Mouse (Mus musculus): ENCODE results near the gene Defb48.

Gene Defb48

GRCm38 (mm10) chr14:62984410-62984809, at the start of gene Defb48:
TSS of gene Defb48 (minus strand) at chr14:62984510.
- DNase-seq: no peak

GRCm38 (mm10) chr14:63020524-63021156, 36.3 kb upstream of the Defb48 start:
- no peak for DNase-seq

GRCm38 (mm10) chr14:63014667-63015066, 30.4 kb upstream of the Defb48 start:
- DNase-seq: no peak

GRCm38 (mm10) chr14:63013082-63013481, 28.8 kb upstream of the Defb48 start:
- DNase-seq: no peak

GRCm38 (mm10) chr14:63011471-63011870, 27.2 kb upstream of the Defb48 start, which contains the start of gene Defb43:
TSS of gene Defb43 (plus strand) at chr14:63011771.
- no peak for DNase-seq

- DNase-seq: no peak
Observed at GRCm38 (mm10) chr14:63002588-63002987, 18.3 kb upstream of the Defb48 start.

GRCm38 (mm10) chr14:62998977-62999376, 14.7 kb upstream of the Defb48 start:
- no peak for DNase-seq

- no peak for DNase-seq
Observed at GRCm38 (mm10) chr14:62997777-62998176, 13.5 kb upstream of the Defb48 start, which contains the start of gene Defb47. TSS of gene Defb47 (plus strand) at chr14:62998077.

- DNase-seq: no peak
Observed at GRCm38 (mm10) chr14:62991849-62992510, 7.7 kb upstream of the Defb48 start.

GRCm38 (mm10) chr14:62991271-62991670, 7.0 kb upstream of the Defb48 start:
- no peak for DNase-seq

GRCm38 (mm10) chr14:62979815-62980214, 4.5 kb downstream of the Defb48 start:
- no peak for DNase-seq

- peak; percentile 39 for DNase-seq
Observed at GRCm38 (mm10) chr14:62975046-62975445, 9.3 kb downstream of the Defb48 start.

- DNase-seq: no peak
Observed at GRCm38 (mm10) chr14:62965811-62966520, 18.3 kb downstream of the Defb48 start.

GRCm38 (mm10) chr14:62965342-62965741, 19.0 kb downstream of the Defb48 start:
- no peak for DNase-seq

GRCm38 (mm10) chr14:62963632-62964031, 20.7 kb downstream of the Defb48 start:
- DNase-seq: no peak

- no peak for DNase-seq
Observed at GRCm38 (mm10) chr14:62956091-62956490, 28.2 kb downstream of the Defb48 start.

GRCm38 (mm10) chr14:62946794-62947193, 37.5 kb downstream of the Defb48 start:
- no peak for DNase-seq

GRCm38 (mm10) chr14:62940383-62941074, 43.8 kb downstream of the Defb48 start:
- no peak for DNase-seq

- no peak for DNase-seq
Observed at GRCm38 (mm10) chr14:62939435-62939834, 44.9 kb downstream of the Defb48 start.

- peak; percentile 24 for DNase-seq
Observed at GRCm38 (mm10) chr14:62937675-62938074, 46.6 kb downstream of the Defb48 start.

- DNase-seq: no peak
Observed at GRCm38 (mm10) chr14:62936631-62937380, 47.5 kb downstream of the Defb48 start.

- no peak for DNase-seq
Observed at GRCm38 (mm10) chr14:62935361-62935760, 48.9 kb downstream of the Defb48 start.

All from cerebellum, adult 11 months (tissue).